Mouse (Mus musculus) heart, adult 2 months (tissue): ENCODE measurements around the gene Rwdd2b.

Source experiments
- CTCF ChIP-seq: fragments of 200-600 bp; IDR thresholded peaks from 2 replicates; pipeline ENCODE4 v1.8.1; 2022; ENCODE audit warnings: antibody characterized with exemption, mild to moderate bottlenecking, moderate library complexity
- EP300 ChIP-seq: fragments of 200-500 bp; IDR thresholded peaks from 2 replicates; pipeline ENCODE4 v1.6.1; 2011; ENCODE audit warnings: low read depth, low read length, control low read depth; ENCODE audit not compliant: insufficient read depth
- POLR2A ChIP-seq: fragments of 200-500 bp; IDR thresholded peaks from 2 replicates; pipeline ENCODE4 v1.6.1; 2011; ENCODE audit warnings: mild to moderate bottlenecking, low read depth, low read length, control low read depth; ENCODE audit not compliant: insufficient read depth

DNA sequence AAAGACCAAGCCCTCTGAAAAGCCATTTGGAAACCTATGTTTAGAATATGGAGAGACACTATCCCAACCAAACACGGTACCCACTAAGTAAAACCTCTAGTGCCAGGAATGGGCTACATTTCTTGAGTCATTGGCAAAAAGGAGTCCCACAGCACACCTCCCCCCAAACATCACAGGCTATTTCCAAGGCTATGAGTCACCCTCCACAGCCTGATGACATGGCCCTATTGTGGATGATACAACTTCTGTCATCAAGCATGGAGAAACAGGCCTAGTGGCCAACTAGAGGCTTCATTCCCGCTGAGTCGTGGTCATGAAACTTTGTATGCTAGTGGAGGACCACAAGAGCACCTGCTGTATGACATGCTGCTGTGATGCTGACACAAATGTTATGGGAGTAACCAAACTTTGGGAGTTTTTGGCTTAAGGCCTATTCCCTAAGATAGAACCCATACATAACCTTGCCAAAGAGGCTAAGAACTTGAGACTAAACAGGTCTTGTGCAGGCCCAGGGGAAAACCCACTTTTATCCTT is 52.9 kb downstream of the Rwdd2b start:
- TF ChIP-seq POLR2A (no peak), CTCF (no peak), EP300 (no peak)
